Mouse (Mus musculus) lung, postnatal 0 days (tissue): ENCODE results near the gene Rpap3. TPM values are rescaled to one million over a fixed set of nuclear protein-coding genes. Genes with fewer than 3 reads are reported as not detected.
"Not testable (repeated sequence)": the region's sequence is repeated elsewhere in the genome, so short reads cannot be mapped to it uniquely, and the experiment has no call there.

Experiments used
- ATAC-seq: fragments of 200-750 bp; cut with Nextera tagmentation; 2 replicates; pipeline ENCODE4 v1.8.0; 2017; ENCODE audit warnings: moderate library complexity
- DNase-seq: peaks from one replicate; pipeline ENCODE4 v3.0.0-alpha.2; 2016; ENCODE audit warnings: low spot score
- H3K27ac ChIP-seq: fragments of 300-500 bp; sonication (generic); 2 replicates; pipeline ENCODE4 v1.5.1; 2014; ENCODE audit warnings: antibody characterized with exemption, mild to moderate bottlenecking, low read length, mixed read lengths
- H3K27me3 ChIP-seq: fragments of 300-500 bp; sonication (generic); replicated peaks from 2 replicates; pipeline ENCODE4 v1.6.1; 2014; ENCODE audit warnings: low read length, mixed read lengths; ENCODE audit not compliant: insufficient read depth
- H3K36me3 ChIP-seq: fragments of 300-500 bp; sonication (generic); 2 replicates; pipeline ENCODE4 v1.6.1; 2014; ENCODE audit warnings: low read length, mixed read lengths; ENCODE audit not compliant: insufficient read depth
- H3K4me1 ChIP-seq: fragments of 300-500 bp; sonication (generic); 2 replicates; pipeline ENCODE4 v1.6.1; 2014; ENCODE audit warnings: antibody characterized with exemption, low read depth, low read length, mixed read lengths; ENCODE audit not compliant: insufficient read depth
- H3K4me2 ChIP-seq: fragments of 300-500 bp; sonication (generic); replicated peaks from 2 replicates; pipeline ENCODE4 v1.6.1; 2014; ENCODE audit warnings: low read depth, mild to moderate bottlenecking, low read length, moderate library complexity, mixed read lengths
- H3K4me3 ChIP-seq: fragments of 300-500 bp; sonication (generic); 2 replicates; pipeline ENCODE4 v1.5.1; 2014; ENCODE audit warnings: low read depth, low read length
- H3K9ac ChIP-seq: fragments of 300-500 bp; sonication (generic); replicated peaks from 2 replicates; pipeline ENCODE4 v1.6.1; 2014; ENCODE audit warnings: low read depth, mild to moderate bottlenecking
- H3K9me3 ChIP-seq: fragments of 300-500 bp; sonication (generic); 2 replicates; pipeline ENCODE4 v1.6.1; 2016; ENCODE audit warnings: low read length, mixed read lengths
- CTCF ChIP-seq: IDR thresholded peaks from 2 replicates; pipeline ENCODE4 v1.5.1; 2016; ENCODE audit warnings: antibody characterized with exemption, mild to moderate bottlenecking
- EP300 ChIP-seq: IDR thresholded peaks from 2 replicates; pipeline ENCODE4 v1.6.1; 2016; ENCODE audit warnings: antibody characterized with exemption, mild to moderate bottlenecking, control low read depth
- WGBS: fragments of 180-500 bp; shearing (Covaris S2); extraction: QIAGEN DNeasy Blood & Tissue Kit; methylation state at CpG from one replicate; pipeline ENCODE4 v1.1.7; 2014; 5-methylcytosine and 5-hydroxymethylcytosine counted together
- polyA plus RNA-seq: library from polyadenylated mRNA; unstranded; fragments of >200 nt; fragmentation: Nextera tagmentation; extraction: Ambion mirVana; gene quantifications from 2 replicates; pipeline ENCODE4 v1.2.1, GENCODE M21; 2015

The Rpap3 gene
- polyA plus RNA-seq, 1 experiment from 2014 or later, result 14.3 TPM

DNA sequence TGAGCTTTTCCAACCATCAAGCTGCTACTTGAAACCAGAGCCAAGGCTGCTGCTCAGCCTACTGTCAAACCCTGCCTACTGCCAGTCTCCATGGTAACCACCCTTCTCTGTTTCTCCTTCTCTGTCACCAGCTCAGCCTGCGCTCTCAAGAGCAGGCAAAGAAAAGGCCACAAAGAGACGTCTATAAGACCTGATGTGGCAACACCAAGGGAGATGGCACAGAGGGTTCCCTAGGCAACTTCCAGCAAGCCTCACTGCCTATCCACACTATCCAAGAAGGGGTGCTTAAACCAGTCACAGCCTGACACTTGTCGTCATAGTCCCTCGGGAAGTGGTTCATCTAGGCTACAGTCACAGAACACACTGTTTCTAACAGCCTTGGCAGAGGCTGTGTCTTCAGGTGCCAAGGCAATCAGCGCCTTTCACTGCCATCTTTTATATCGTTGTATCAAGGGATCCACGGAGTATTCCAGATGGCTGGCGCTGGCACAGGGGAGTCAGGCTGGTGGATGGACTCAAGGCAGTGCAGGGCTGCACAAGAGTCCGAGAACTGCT, 33.3 kb downstream of the Rpap3 start:
- Histone ChIP-seq H3K4me1 (no peaks in the 10 kb centered on the region), H3K4me2 (no peak overlapping the region), H3K4me3 (no peak overlapping the region), H3K9ac (no peak overlapping the region), H3K27me3 (no peaks in the 10 kb centered on the region), H3K36me3 (peaks cover 8% of the 10 kb centered on the region; the same call in 1 of the 2 replicates), H3K9me3 (no peaks in the 10 kb centered on the region), H3K27ac (no peak overlapping the region)
- TF ChIP-seq CTCF (no peak), EP300 (no peak)
- DNase-seq (no peak), ATAC-seq (peak; percentile 23; the same call in 1 of the 2 replicates)
- WGBS, result 76% methylated on average over 9 of the region's 9 CpGs

DNA sequence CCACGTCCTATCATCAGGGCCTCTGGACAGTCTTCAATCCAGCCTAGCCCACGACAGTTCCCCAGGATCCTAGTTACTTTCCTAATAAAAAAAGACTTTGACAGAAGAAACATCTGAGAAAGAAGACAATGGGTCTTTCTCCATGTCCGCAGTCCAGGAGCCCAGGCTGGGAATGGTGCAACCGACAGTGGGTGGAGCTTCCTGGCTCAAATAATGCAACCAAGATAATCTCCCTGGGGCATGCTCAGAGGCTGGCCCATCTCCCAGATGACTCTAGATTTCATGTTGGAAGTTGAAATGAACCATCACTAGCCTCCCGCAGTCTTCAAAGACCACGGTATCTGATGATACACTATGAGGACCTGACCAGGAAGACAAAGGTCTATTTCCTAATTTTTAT, 35.1 kb downstream of the Rpap3 start:
- Histone ChIP-seq H3K9me3 (no peaks in the 10 kb centered on the region), H3K27me3 (no peaks in the 10 kb centered on the region), H3K9ac (no peak overlapping the region), H3K4me2 (no peak overlapping the region), H3K4me3 (no peak overlapping the region), H3K4me1 (no peaks in the 10 kb centered on the region), H3K36me3 (peaks cover 8% of the 10 kb centered on the region; the same call in 1 of the 2 replicates), H3K27ac (no peak overlapping the region)
- peak; percentile 49 for ATAC-seq
- no peak for TF ChIP-seq CTCF
- TF ChIP-seq EP300, result no peak
- 65% methylated on average over 6 of the region's 6 CpGs for WGBS
- DNase-seq, result peak; percentile 19

DNA sequence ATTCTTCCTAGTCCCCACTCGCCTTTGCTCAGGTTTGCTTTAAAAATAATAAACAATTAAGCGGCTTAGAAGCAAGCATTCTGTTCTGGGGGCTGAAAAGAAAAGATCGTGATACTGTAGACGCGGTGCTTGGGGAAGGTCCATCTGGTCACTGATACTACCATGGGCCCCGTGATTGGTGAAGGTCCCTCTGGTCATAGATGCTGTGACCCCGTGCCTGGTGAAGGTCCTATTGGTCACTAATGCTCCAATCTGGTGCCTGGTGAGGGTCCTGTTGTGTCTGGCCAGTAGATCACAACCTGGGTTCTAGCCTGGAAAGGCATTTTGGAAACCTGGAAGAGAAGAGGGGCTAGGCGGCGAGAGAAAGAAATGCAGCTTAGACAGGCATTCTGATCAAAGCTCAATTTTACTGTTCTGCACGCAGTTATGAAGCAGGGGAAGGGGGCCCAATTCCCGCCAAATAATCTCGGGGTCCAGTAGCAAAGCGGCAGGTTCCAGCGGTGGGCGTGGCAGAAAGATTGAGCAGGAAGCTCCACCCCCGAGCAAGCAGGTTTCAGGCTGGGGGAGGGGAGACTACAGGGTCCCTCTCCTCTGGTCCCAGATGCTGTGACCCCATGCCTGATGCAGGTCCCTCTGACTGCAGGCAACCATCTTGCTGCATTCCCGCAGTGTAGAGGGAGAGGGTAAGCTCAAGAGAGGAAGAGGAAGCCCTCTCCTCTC, 37.3 kb downstream of the Rpap3 start:
- not testable (repeated sequence) for H3K27ac ChIP-seq, DNase-seq, H3K4me2 ChIP-seq, H3K36me3 ChIP-seq, H3K4me3 ChIP-seq, H3K9me3 ChIP-seq, H3K4me1 ChIP-seq, H3K9ac ChIP-seq, H3K27me3 ChIP-seq, ATAC-seq
- WGBS, result 67% methylated on average over 16 of the region's 17 CpGs

DNA sequence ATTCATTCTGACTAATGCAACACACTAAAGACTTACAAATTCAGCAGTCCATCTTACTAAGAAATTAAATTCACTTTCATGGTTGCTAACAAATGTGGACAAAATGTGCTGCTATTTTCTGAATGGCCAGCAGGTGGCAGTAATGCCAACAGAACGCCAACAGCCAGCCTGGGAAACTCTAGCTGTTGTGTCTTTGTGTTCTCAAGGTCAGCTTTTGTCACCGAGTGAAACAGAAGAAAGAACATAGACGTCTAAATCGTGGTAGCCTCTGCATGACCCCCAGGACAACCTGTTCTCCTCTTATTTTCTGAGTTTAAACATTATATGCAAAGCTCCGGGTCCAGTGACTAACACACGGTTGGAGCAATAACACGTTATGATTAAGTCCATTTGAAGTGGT, 38.2 kb downstream of the Rpap3 start:
- ATAC-seq (peak; percentile 27; the same call in 1 of the 2 replicates), DNase-seq (peak; percentile 80)
- Histone ChIP-seq H3K4me3 (no peak overlapping the region), H3K4me1 (no peaks in the 10 kb centered on the region), H3K36me3 (no peaks in the 10 kb centered on the region), H3K27ac (no peak overlapping the region), H3K9me3 (no peaks in the 10 kb centered on the region), H3K4me2 (no peak overlapping the region), H3K27me3 (no peaks in the 10 kb centered on the region), H3K9ac (no peak overlapping the region)
- 25% methylated on average over 7 of the region's 7 CpGs for WGBS
- peak; percentile 87 for TF ChIP-seq CTCF
- 0 out of 2 replicates have a peak, but pooled peaks have one; percentile 17 for TF ChIP-seq EP300

DNA sequence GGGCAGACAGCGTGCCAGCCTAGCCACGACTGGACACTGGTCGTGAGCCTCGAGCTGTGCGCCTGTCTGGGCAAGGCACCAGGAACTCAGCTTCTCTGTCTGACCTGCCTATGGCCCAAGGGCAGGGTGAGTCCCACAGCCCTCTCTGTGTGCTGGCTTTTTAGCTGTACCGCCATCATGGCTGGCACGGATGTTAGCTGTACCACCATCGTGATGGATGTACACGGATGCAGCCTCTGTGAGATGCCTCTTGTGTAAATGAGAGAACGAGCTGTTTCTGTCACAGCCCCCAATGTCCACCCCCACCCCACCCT, 39.2 kb downstream of the Rpap3 start:
- DNase-seq, result no peak
- 90% methylated on average over 10 of the region's 10 CpGs for WGBS
- Histone ChIP-seq H3K9me3 (no peaks in the 10 kb centered on the region), H3K9ac (no peak overlapping the region), H3K27me3 (no peaks in the 10 kb centered on the region), H3K4me3 (no peak overlapping the region), H3K36me3 (no peaks in the 10 kb centered on the region), H3K4me2 (no peak overlapping the region), H3K27ac (no peak overlapping the region), H3K4me1 (no peaks in the 10 kb centered on the region)
- TF ChIP-seq EP300 (no peak), CTCF (no peak)
- ATAC-seq, result no peak

DNA sequence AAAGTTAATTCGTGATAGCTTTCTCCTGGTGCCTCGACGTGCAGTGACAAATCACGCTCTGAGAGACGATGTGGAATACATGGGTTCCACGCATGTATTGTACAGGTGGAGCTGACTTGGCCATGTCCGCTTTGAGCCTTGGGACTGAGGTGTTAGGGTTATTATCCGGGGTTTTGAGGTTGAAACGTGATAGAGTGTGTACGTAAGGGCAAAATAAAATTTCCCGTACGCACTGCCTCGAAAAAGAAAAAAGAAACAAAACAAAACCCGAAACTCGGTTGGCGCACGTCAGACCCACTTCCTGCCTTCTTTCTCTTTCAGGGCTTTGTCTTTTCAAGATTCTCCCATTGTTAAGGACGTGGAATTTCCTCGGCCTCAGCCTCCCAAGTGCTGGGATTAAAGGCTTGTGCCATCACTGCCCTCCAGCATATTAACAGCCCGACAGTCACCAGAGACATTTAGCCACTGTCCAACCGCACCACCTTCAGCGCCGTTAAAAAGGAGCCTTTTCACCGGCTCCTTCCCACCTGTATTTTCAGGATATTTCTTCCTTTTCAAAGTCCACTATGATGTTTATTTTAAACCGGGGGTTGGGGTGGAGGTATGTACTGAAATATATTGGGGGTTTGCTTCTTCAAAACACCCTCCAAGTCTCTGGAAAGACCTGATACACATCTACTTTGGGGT, 39.7 kb downstream of the Rpap3 start:
- no peak overlapping the region for H3K4me3 ChIP-seq
- H3K27me3 ChIP-seq, result no peaks in the 10 kb centered on the region
- no peak overlapping the region for H3K4me2 ChIP-seq
- no peaks in the 10 kb centered on the region for H3K4me1 ChIP-seq
- no peak for TF ChIP-seq EP300
- no peak for TF ChIP-seq CTCF
- no peak overlapping the region for H3K27ac ChIP-seq
- H3K9ac ChIP-seq, result no peak overlapping the region
- DNase-seq (no peak), ATAC-seq (no peak)
- H3K36me3 ChIP-seq, result no peaks in the 10 kb centered on the region
- WGBS, result 74% methylated on average over 25 of the region's 25 CpGs
- no peaks in the 10 kb centered on the region for H3K9me3 ChIP-seq
